Mouse (Mus musculus) neural tube, embryonic 10.5 days (tissue): ENCODE measurements at regions not wholly inside any gene's neighbourhood (a gene's known extent, or its start where the extent isn't known, plus 50 kb on each side); places are given as distances from the start of the nearest gene placed in this dataset.
A peak's percentile ranks its signal among the peaks of the same experiment; 100 is the strongest.
"Not testable (repeated sequence)": the region's sequence is repeated elsewhere in the genome, so short reads cannot be mapped to it uniquely, and the experiment has no call there.

ENCODE experiments used
- DNase-seq: peaks from one replicate; pipeline ENCODE4 v3.0.0-alpha.2; 2017; ENCODE audit warnings: low spot score; ENCODE audit errors: extremely low spot score

DNA sequence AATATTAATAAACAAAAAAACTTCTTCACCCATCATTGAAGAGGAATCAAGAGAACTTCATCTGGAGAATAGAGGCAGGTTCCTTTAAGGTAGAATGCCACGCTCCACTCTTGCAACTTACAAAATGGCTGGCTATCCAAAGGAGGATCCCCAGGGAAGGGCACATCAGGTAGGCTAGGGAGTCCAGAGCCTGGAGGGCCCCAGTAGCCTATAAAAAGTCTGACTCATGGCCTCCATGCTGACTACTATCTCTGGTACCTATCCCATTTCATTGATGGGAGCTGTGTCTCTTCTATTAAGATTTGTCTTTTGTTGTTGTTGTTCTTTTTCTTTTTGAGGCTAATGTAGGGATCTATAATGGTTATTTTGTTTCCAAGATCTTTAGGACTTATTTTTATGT is 294.4 kb upstream of the Nr5a2 start:
- DNase-seq, result no peak

DNA sequence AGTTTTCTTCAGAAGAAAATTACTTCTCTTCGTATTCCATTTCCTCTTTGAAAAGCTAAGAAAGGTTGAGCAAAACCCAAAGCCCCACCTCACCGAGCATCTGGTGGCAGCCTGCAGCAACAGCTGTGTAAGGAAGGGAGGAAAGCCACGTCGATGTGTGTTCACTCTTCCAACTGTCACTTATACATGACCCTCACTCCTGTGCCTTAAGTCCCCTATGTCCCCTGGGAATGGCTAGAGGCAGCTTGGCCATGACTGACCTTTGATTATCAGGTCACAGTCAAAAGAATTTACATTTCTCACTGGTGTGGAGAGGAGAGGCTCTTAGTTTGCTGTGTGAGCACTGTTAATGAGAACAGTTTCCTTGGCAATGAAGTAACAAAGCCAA is 266.8 kb upstream of the Nr5a2 start:
- DNase-seq, result no peak

DNA sequence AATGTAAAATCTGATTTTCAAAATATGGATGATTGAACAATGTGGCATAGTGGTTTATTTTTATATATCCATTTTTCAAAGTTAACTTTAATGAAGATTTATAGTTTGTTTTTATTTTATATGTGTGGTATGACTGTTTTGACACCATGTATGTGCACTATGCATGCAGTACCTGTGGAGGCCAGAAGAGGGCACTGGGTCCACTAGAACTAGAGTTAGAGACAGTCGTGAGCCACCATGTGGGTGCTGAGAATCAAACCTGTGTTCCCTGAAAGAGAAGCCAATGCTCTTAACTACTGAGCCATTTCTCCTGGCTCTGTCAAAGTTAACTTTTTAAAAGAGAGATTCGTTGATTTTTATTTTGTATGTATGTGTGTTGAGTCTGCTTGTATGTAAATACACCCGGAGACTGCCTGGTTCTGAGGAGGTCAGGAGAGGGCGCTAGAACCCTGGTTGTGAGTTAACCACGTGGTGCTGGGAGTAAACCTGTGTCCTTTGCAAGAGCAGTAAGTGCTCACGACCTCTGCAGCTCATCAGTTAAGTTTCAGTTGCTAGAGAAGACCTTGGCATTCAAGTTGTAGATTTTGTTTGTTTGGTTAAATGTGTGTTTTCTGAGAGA is 266.3 kb upstream of the Nr5a2 start:
- DNase-seq, result no peak

DNA sequence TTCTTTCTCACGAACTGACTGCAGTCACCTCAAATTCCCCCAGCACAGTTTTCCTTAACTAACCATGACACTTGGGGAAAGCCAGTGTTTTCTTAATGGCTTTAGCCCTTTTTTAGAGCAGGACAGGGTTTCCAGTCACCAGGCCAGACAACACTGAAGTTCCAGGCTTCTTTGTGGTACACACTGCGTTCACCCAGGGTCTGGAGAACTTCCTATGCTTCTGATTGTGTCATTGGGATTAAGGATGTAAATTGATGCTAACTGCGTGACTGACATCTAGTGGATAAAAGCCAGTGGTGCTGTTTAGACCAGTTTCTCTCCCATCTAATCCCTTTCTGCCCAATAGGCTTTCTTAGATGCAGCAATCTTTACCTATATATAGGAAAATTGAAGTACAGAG is 265.2 kb upstream of the Nr5a2 start:
- DNase-seq, result peak; percentile 32

DNA sequence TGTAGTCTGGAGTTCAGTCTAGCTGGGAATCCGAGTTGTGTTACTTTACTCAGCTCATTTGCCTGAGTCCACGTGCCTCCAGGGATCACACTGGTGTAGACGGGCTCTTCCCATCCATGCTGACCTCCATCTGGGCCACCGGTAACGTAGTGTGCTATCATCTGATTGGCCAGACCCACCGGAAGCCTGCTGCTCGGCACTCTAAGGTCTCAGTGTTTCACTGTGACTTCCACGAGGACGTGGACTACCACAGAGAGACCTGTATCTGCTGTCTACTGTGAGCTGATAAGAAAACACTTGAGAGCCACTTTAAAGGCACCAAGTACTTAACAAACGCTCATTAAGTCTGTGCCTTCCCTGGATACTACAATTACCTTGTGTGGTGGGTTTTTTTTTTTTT is 262.8 kb upstream of the Nr5a2 start:
- no peak for DNase-seq

DNA sequence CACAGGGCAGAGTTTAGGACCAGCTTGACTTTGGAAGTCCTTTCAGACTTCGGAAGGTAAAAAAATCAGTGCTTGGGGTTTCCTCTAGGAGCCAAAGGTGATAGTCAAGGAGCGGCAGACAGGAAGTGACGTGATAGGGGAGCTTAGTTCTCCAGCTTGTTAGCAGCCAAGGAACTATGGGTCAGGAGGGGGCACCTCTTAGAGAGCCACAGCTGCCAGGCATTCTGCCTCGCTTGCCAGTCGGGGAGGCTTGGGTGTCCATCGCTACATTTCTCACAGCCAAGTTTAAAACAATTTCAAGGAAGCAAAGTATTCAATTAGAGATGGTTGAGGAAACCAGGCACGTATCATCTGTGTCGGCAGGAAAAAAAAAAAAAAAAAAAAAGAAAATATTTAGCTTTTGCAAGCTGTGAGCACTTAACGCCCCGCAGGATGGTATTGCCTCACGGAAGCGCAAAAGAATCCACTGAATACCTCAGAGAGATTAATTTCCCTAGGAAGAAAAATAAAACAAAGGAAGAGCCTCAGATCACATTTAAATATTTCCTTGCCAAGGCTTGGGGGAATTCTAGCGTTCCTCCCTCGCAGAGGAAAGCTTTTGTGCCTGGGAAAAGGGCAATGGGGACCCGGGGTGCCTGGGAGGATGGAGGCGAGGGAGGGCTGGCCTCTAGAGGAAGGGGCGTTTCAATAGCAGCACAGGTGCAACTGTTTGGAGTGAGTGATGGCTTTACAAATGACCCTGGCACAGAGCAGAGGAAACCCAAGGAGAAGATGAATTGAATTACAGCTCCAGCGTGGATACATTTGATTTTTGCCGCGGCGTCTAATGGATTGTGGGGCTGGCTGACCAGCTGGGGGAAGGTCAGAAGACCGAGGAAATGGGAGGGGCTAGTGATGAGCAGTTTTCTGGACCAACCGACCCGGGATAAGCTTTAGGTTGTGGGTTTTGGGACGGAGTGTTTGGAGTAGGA is 261.1 kb upstream of the Nr5a2 start:
- DNase-seq, result peak; percentile 55

DNA sequence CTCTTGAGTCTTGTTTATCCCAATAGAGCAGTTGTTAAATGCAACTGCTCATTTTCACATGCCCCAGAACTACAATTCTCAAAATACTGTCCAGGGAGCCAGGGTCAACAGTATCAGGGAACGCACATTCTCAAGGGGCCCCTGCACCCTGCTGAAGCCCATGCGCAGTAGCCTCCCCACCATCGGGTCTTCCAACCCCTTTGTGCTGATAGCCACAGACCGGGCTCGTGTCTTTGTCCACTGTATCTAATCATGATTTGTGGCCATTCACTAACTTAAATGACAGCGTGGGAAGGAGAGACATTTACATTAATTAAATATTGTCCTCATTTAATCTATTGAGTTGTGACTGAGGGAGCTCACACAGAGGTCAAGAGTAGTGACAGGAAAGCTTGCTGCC is 260.0 kb upstream of the Nr5a2 start:
- DNase-seq, result peak; percentile 21

DNA sequence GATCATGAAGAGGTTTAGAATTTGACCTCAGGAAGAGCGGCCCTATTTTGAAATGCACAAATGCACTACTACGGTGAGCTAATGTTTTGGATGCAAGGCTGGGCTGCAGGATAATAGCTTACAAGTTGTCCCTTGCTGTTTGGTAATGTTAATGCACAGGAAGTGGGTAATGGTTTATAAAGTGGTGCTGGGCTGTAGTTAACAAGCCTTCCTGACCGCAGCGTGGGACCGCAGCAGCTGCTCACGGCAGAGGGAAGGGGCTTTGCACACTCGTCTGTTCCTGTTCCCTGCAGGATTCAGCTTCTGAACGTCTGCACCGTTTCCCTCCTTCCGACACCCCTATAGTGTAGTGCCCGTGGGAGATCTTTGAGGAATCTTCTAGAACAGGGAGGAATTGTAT is 258.4 kb upstream of the Nr5a2 start:
- no peak for DNase-seq

DNA sequence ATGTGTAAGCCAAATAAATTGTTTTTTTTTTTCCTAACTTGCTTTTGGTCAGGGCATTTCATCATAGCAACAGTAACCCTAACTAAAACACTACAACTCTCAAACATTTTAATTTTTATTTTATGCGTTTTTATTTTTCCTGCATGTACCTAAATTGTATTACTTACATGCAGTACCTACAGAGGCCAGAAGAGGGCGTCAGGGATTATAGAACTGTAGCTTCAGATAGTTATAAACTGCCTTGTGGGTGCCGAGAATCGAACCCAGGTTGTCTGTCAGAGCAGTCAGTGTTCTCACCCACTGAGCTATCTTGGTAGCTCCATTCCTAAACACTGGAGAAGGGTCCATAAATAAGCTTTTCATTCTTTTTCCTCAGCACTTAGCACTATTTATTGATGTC is 257.8 kb upstream of the Nr5a2 start:
- no peak for DNase-seq

DNA sequence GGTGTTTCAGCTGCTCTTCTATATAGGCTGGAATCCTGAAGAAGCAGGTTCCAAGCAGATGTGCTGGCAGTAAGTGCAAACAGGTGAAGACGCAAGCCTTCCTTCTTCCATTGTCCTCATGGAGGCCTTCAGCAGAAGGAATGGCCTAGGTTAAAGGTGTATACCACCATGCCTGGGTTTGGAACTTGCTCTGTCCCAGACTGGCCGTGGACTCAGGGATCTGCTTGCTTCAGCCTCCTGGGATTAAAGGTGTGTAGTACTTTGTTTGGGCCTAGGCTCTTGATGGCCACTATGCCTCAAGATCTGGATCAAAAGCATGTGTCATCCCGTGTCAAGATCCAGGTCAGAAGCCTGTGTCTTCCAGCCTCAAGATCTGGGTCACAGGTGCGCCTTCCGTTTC is 257.0 kb upstream of the Nr5a2 start:
- no peak for DNase-seq

DNA sequence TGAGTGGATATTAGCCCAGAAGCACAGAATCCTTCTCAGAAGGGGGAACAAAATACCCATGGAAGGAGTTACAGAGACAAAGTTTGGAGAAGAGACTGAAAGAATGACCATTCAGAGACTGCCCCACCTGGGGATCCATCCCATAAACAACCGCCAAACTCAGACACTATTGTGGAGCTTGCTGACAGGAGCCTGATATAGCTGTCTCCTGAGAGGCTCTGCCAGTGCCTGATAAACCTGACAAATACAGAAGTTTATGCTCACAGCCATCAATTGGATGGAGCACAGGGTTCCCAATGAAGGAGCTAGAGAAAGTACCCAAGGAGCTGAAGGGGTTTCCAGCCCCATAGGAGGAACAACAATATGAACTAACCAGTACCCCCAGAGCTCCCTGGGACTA is 254.1 kb upstream of the Nr5a2 start:
- DNase-seq, result not testable (repeated sequence)

DNA sequence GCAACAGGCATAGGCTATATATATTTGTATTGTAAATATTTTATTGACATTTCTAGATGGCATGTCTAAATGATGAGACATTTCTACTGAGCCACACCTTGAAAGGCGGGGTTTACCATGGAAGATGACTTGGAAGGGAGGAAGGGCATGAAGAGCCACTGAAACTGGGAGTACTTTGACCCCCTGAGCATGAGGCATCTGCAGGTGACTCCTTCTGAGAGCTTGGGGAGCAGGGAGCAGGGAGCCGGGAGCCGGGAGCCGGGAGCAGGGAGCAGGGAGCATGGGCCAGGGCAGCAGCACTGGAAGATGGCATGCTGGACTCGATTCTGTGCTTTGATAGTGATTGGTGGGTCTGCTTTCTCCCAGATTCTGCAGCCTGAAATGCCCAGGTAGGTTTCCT is 253.5 kb upstream of the Nr5a2 start:
- no peak for DNase-seq

DNA sequence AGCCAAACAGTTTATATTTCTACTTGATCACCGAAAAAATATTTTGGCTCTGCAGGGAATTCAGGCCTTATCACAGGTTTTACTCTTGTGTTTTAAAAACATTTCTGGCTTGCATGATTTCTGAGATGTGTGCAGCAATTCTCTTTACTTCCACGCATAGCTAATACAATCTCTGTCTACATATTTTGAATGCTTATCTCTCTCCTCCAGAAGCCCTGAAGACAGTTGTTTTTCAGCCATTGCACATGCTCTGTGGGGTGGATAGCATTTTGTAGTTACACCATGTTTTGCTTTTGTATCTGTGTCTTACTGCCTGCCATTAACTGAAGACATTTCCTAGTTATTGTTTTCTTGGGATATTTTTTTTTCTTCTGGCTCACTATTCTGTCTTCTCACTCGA is 252.6 kb upstream of the Nr5a2 start:
- DNase-seq, result no peak

DNA sequence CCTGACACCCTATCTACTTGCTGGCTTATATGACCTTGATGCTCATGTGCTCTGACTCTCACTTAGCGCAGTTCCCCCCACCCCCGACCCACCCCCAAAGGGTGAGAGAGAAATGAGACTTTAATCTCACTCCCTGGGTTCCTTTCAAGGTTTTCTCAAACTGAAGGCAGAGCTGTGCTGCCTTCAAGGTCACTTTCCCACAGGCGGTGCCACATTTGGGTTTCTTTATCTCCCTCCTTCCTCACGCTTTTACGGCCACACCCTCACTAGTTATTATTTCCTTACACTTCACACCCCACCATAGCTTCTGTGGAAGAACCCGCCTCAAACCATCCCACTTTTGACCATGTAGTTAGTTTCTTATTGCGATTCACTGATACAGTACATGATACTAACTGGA is 244.1 kb upstream of the Nr5a2 start:
- no peak for DNase-seq

DNA sequence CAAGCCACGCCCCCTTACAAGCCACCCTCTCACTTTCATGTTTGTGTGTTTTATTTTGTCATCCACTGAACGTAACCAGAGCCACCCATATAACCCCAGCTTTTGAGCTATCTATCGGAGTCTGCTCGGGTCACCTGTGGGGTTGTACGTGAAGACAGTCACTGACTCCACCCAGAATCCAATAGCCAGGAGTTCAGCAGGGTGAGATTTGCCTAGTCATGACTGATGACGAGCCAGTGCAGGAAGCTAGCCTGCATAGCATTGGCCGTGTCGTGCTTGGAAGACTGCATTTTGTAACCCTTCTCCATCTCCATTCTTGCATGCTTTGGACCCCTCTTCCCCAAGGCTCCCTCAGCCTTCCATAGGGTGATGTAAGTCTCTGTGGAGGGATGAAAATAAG is 243.3 kb upstream of the Nr5a2 start:
- no peak for DNase-seq

DNA sequence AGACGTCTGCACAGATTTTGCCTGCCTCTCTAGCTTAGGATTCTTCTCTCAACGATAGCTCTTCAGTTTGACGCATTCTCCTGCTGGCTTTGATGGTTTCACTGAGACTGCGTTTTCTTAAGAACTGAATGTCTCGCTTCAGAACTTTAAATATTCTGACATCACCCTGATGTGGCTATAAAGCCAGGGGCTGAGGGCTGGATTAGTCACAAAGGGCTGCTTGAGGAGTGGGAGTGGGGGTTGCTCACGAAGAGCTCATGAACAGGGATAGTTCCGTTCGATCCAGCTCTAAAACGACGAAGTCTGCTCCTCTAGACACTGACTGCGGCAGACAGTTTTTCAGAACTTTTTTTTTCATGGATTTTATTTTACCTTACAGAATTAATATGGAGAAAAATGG is 240.7 kb upstream of the Nr5a2 start:
- DNase-seq, result no peak

DNA sequence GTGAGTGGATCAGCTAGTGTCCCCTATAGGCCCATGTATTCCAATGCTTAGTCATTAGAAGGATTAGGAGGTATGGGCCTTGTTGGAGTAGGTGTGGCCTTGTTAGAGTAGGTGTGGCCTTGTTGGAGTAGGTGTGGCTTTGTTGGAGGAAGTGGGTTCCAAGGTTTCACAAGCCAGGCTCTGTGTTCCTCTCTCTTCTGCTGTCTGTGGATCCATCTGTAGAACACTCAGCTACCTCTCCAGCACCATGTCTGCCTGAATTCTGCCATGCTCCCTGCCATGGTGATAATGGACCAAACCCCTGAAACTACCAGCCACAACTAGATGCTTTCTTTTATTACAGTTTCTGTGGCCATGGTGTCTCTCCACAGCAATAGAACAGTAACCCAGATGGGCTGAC is 235.7 kb upstream of the Nr5a2 start:
- DNase-seq, result no peak

DNA sequence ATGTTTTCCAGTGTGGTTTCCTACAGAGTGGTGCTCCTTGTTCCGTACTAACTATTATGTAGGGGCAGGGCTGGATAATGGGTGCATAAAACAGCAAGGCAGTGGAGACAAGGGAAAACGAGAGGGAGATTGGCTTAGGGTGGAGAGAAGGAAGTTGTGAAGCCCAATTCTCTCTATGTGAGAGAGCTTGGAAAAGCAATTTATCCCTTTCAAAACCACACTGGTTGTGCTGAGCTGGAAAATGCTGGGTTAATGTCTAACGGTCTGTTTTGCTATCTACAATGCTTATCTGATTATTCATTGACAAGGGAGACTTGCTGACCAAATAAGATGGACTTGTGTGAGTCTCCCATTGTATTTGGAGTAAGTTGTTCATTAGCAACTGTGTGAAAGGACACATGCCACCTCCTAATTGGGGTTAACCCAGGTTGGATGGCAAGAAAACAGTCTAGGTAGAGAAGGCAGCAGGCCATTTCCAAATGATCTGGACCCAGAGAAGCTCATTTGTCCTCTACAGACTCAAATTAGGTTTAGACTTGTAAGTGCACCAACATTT is 234.9 kb upstream of the Nr5a2 start:
- no peak for DNase-seq

DNA sequence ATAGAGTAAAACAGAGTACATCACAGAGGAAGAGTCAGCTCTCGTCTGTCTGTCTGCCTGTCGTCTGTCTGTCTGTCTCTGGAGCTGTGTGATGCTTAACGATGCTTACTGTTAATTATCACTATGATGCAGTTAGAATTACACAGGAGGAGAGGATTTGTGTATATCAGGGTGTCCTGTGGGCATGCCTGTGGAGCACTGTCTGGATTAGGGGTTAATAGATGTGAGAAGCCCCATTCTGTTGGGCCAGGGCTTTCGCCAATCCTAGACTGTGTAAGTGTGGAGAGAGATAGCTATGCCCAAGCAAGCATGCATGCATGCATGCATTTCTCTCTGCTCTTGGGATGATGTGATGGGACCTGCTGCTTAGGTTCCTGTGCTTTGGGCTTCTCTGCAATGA is 218.0 kb upstream of the Nr5a2 start:
- DNase-seq, result no peak

DNA sequence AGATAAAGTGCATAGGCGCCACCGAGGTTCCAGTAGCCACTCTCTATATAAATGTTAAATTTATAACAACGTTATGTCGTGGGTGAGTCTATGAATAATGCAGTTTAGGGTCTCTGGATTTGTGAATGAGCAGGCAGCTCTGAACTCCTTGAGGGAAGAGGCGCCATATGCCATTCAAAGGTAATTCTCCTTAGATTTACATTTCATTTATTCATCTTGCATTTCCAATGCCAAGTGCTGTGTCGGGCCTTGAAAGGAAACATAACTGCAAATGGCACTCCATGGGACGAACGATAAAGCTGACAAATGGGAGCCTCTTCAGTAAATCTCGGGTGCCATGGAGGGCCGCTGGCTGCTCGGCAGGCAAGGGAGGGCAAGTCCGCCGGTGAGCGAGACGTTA is 216.4 kb upstream of the Nr5a2 start:
- DNase-seq, result no peak

DNA sequence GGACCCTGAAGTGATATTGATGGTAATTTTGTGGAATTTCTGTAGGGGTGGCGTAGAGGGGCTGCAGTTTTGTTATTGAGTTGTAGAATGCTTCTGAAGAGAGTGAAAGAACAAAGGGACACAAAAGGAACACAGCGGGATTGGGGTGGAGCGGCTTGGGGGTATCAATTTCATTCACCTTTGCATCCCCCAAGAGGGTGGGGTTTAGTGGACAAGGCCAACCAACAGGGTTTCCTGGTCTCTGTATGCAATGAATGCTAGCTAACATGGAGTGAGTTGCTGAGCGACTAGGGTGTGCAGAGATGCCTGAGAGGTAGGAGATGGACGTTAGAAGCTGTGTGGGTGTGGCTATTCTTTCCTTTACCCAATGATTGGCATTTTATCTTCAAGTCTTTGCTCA is 213.8 kb upstream of the Nr5a2 start:
- DNase-seq, result no peak

DNA sequence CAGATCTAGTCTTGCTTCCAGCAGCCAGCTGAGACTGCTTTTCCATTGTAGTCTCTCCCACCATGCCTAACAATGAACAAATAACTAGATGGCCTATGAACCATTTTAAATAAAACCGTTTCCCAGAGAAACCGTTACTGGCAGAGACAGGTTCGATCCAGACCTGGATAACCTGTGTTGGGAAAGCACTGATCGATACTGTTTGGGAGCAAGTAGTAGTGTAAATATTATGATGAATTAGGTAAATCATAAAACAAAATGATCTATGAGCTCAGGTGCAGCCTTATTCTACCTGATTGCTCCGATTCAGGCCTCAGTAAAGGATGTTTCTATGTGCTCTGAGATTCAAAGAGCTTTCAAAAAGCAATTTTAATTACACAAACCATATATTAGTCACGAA is 211.9 kb upstream of the Nr5a2 start:
- no peak for DNase-seq

DNA sequence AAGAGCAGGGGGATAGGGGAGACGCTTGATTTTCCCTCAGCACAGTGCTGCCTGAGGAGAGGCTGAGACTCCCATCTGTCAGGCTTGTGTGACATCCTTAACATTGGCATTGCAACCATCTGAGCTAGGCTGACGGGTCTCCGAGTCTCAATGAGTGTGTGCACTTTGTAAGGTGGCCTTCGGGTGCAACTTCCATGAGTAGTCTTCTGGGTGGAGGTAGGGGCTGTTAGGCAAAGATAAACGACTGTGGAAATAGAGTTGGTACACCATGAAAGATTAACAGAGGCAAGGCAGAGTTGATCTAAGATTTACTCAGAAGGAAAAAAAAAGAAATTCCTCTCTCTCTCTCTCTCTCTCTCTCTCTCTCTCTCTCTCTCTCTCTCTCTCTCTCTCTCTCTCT is 211.2 kb upstream of the Nr5a2 start:
- no peak for DNase-seq
